ENCODE assay signal across 10 mouse cellular contexts in the genomic region with DNA sequence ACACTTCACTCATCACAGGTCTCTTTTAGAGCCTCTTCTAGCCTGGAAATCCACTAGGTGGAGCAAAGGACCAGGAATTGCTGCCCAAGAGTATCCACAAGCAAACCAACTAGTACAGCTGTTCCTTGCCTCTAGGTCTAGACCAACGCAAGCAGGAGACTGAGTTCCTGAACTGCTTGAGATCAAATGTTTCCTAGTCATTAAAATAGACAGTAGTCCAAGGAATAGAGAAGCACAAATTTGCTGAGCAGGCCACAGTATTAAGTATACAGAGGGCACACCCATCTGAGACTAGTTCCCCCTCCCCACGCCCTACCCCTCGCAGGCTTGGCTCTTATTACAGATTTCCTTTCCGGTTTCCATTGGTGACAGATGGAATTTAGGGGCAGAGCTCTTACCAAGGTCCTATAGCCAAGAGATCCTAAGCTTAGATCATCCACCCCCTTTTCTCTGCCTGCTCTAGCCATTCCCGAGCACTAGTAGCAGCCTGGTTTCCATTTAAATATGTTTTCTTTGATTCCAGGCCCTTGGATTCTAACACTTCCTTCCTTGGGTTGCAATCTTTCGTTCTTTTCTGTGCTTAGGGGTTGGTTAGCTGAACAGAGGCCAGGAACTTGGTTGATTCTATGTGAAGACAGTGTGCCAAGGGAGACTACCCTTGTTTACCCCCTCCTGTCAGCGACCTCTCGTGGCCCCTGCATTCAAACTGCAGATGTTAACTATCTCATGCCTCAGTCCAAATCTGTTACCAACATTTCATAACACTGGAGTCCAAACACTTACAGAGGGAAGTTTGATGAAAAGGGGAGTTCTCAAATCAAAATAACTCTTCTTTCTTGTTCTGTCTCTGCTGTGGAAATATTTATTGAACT. TPM values are rescaled to one million over a fixed set of nuclear protein-coding genes. Genes with fewer than 3 reads are reported as not detected.
DNase-seq lines count a peak whose midpoint lies in the region; ATAC-seq and TF ChIP-seq lines count a peak whose summit lies in the region.
"Had no signal": no experiment of that assay in that cellular context is flagged by ENCODE, and none has a peak within 500 bp of the region (broad histone marks: within the 10 kb centered on the region; RNA-seq: fewer than 3 reads in every experiment).

No protein-coding gene starts in this region.

- WGBS in forebrain, embryonic 10.5 days = 61% methylated on average over 8 of the region's 8 CpGs
- WGBS in forebrain, embryonic 15.5 days = 58% methylated on average over 8 of the region's 8 CpGs
- 70% methylated on average over 8 of the region's 8 CpGs for WGBS in thymus, adult 2 months
- WGBS in heart, postnatal 0 days = 44% methylated on average over 8 of the region's 8 CpGs

- no peaks in the 10 kb centered on the region for H3K36me3 ChIP-seq in forebrain, embryonic 10.5 days (replicated peaks)
- no peaks in the 10 kb centered on the region for H3K36me3 ChIP-seq in forebrain, embryonic 15.5 days
- H3K36me3 ChIP-seq in thymus, adult 2 months (ENCODE audit: control insufficient read depth, insufficient read depth, low read length) = no peaks in the 10 kb centered on the region
- no peaks in the 10 kb centered on the region for H3K36me3 ChIP-seq in heart, postnatal 0 days (replicated peaks; ENCODE audit: control insufficient read depth, insufficient read depth, low read length)

- no peak for TF ChIP-seq CTCF in thymus, adult 2 months (IDR thresholded peaks at IDR 0.05; ENCODE audit: borderline replicate concordance, control insufficient read depth, extremely low read depth, insufficient read depth, low read length, poor library complexity)
- TF ChIP-seq CTCF in heart, postnatal 0 days (IDR thresholded peaks at IDR 0.05; ENCODE audit: low read depth) = peak; percentile 64

- TF ChIP-seq POLR2A in thymus, adult 2 months (IDR thresholded peaks at IDR 0.05; ENCODE audit: control insufficient read depth, extremely low read depth, insufficient read depth, low read length, poor library complexity) = no peak

- no peak overlapping the region for H3K9ac ChIP-seq in forebrain, embryonic 15.5 days (replicated peaks)
- H3K9ac ChIP-seq in heart, postnatal 0 days (replicated peaks; ENCODE audit: low read depth, low read length) = 0 out of 2 replicates have a peak overlapping the region, but pooled peaks have one; percentile 15

- no peak overlapping the region for H3K4me2 ChIP-seq in forebrain, embryonic 15.5 days (replicated peaks)
- 0 out of 2 replicates have a peak overlapping the region, but pooled peaks have one; percentile 15 for H3K4me2 ChIP-seq in heart, postnatal 0 days (ENCODE audit: low read depth, low read length)

- DNase-seq in forebrain, embryonic 10.5 days (ENCODE audit: extremely low spot score, low spot score) = no peak
- peak; percentile 42 for DNase-seq in thymus, postnatal 4 days
- DNase-seq in thymus, adult 2 months = no peak
- DNase-seq in heart, postnatal 0 days (ENCODE audit: low spot score) = peak; percentile 51
- peak; percentile 18 for DNase-seq in left cerebral cortex, postnatal 4 days
- DNase-seq in skeletal muscle tissue, adult 2 months (ENCODE audit: low read depth, low spot score) = peak; percentile 50
- DNase-seq in spleen, postnatal 36 days (ENCODE audit: low spot score in 2 of 2) = no peak

- H3K4me1 ChIP-seq in forebrain, embryonic 10.5 days = peaks cover 20% of the 10 kb centered on the region
- H3K4me1 ChIP-seq in forebrain, embryonic 15.5 days = no peaks in the 10 kb centered on the region
- no peaks in the 10 kb centered on the region for H3K4me1 ChIP-seq in thymus, adult 2 months (replicated peaks; ENCODE audit: control insufficient read depth, insufficient read depth, low read length)
- 0 out of 2 replicates have a peak, but pooled peaks cover 5% of the 10 kb centered on the region for H3K4me1 ChIP-seq in heart, postnatal 0 days (ENCODE audit: control insufficient read depth, insufficient read depth)

- no peaks in the 10 kb centered on the region for H3K9me3 ChIP-seq in forebrain, embryonic 10.5 days
- H3K9me3 ChIP-seq in forebrain, embryonic 15.5 days = no peaks in the 10 kb centered on the region
- no peaks in the 10 kb centered on the region for H3K9me3 ChIP-seq in heart, postnatal 0 days (replicated peaks; ENCODE audit: control insufficient read depth, low read length)

- H3K4me3 ChIP-seq in forebrain, embryonic 10.5 days = no peak overlapping the region
- no peak overlapping the region for H3K4me3 ChIP-seq in forebrain, embryonic 15.5 days
- H3K4me3 ChIP-seq in thymus, adult 2 months (ENCODE audit: control insufficient read depth, insufficient read depth, low read length) = no peak overlapping the region
- no peak overlapping the region for H3K4me3 ChIP-seq in heart, postnatal 0 days (ENCODE audit: low read depth, low read length)

- no peak for ATAC-seq in forebrain, embryonic 15.5 days (replicated peaks)
- ATAC-seq in heart, postnatal 0 days (ENCODE audit: insufficient read depth, low read depth) = peak; percentile 66

- TF ChIP-seq EP300 in heart, postnatal 0 days (IDR thresholded peaks at IDR 0.05; ENCODE audit: low read depth) = no peak

- intact Hi-C loops in left cerebral cortex, postnatal 4 days (cut with DNase I) = no loop called here

- H3K27ac ChIP-seq in forebrain, embryonic 10.5 days = 0 out of 2 replicates have a peak overlapping the region, but pooled peaks have one; percentile 4
- no peak overlapping the region for H3K27ac ChIP-seq in forebrain, embryonic 15.5 days (replicated peaks)
- no peak overlapping the region for H3K27ac ChIP-seq in thymus, adult 2 months (ENCODE audit: control insufficient read depth, insufficient read depth, low read length)
- H3K27ac ChIP-seq in heart, postnatal 0 days (ENCODE audit: low read depth) = no peak overlapping the region

- no peaks in the 10 kb centered on the region for H3K27me3 ChIP-seq in forebrain, embryonic 10.5 days (ENCODE audit: poor library complexity, severe bottlenecking)
- no peaks in the 10 kb centered on the region for H3K27me3 ChIP-seq in forebrain, embryonic 15.5 days
- no peaks in the 10 kb centered on the region for H3K27me3 ChIP-seq in thymus, adult 2 months (ENCODE audit: control insufficient read depth, insufficient read depth, low read length)
- no peaks in the 10 kb centered on the region for H3K27me3 ChIP-seq in heart, postnatal 0 days (ENCODE audit: control insufficient read depth, insufficient read depth, low read length)

RNA-seq across cellular contexts. Expression of a gene that starts 21.0 kb away (rescaled TPM):
- 5.3 and 5.7 TPM in 2 replicates for polyA plus RNA-seq in forebrain, embryonic 10.5 days (2016; fragmentation: Nextera tagmentation; extraction: Ambion mirVana)
- polyA plus RNA-seq in forebrain, embryonic 15.5 days (2015; fragmentation: Nextera tagmentation; extraction: Ambion mirVana) = 2.0 and 2.4 TPM in 2 replicates
- 1.8 and 1.9 TPM in 2 replicates for polyA plus RNA-seq in thymus, adult 2 months (2012; rRNA removed)
- total RNA-seq in heart, postnatal 0 days (2014; rRNA removed; ENCODE audit: low replicate concordance) = not detected in 2 replicates
- 1.1 and 1.6 TPM in 2 replicates for polyA plus RNA-seq in heart, postnatal 0 days (2015; fragmentation: Nextera tagmentation; extraction: Ambion mirVana)
- total RNA-seq in left cerebral cortex, postnatal 4 days (2021) = 1 to 10 TPM; 1.2 TPM

RNA-seq across cellular contexts. Expression of a gene that starts 21.6 kb away (rescaled TPM):
- 19.1 and 21.2 TPM in 2 replicates for polyA plus RNA-seq in forebrain, embryonic 10.5 days (2016; fragmentation: Nextera tagmentation; extraction: Ambion mirVana)
- 23.3 and 24.2 TPM in 2 replicates for polyA plus RNA-seq in forebrain, embryonic 15.5 days (2015; fragmentation: Nextera tagmentation; extraction: Ambion mirVana)
- 28.3 and 37.6 TPM in 2 replicates for polyA plus RNA-seq in thymus, adult 2 months (2012; rRNA removed)
- 18.1 and 29.7 TPM in 2 replicates for total RNA-seq in heart, postnatal 0 days (2014; rRNA removed; ENCODE audit: low replicate concordance)
- 5.9 and 6.4 TPM in 2 replicates for polyA plus RNA-seq in heart, postnatal 0 days (2015; fragmentation: Nextera tagmentation; extraction: Ambion mirVana)
- total RNA-seq in left cerebral cortex, postnatal 4 days (2021) = 100 to 1,000 TPM; 175 to 199 TPM

RNA-seq across cellular contexts. Expression of a gene that starts 50.3 kb away (rescaled TPM):
- not detected in 2 replicates for polyA plus RNA-seq in forebrain, embryonic 10.5 days (2016; fragmentation: Nextera tagmentation; extraction: Ambion mirVana)
- polyA plus RNA-seq in forebrain, embryonic 15.5 days (2015; fragmentation: Nextera tagmentation; extraction: Ambion mirVana) = not detected in 2 replicates
- 0.04 TPM in 1 of 2 replicates, not detected in the other for polyA plus RNA-seq in thymus, adult 2 months (2012; rRNA removed)
- total RNA-seq in heart, postnatal 0 days (2014; rRNA removed; ENCODE audit: low replicate concordance) = not detected in 2 replicates
- not detected in 2 replicates for polyA plus RNA-seq in heart, postnatal 0 days (2015; fragmentation: Nextera tagmentation; extraction: Ambion mirVana)
- total RNA-seq in left cerebral cortex, postnatal 4 days (2021) = not detected
- total RNA-seq: hematopoietic stem cell, adult 5-6 weeks; neutrophil, adult 5-6 weeks had no signal

Comparison
In these comparisons a context has a peak if more than half of its experiments do, and no peak if none do; other contexts are left out.
1. DNase-seq: peak in thymus, postnatal 4 days (single experiment), heart, postnatal 0 days (single experiment), left cerebral cortex, postnatal 4 days (single experiment) and skeletal muscle tissue, adult 2 months (single experiment); none in forebrain, embryonic 10.5 days (single experiment), thymus, adult 2 months (single experiment) and spleen, postnatal 36 days (0 of 2).